Comparison of ENCODE assay signal across 31 mouse cellular contexts in the genomic region with DNA sequence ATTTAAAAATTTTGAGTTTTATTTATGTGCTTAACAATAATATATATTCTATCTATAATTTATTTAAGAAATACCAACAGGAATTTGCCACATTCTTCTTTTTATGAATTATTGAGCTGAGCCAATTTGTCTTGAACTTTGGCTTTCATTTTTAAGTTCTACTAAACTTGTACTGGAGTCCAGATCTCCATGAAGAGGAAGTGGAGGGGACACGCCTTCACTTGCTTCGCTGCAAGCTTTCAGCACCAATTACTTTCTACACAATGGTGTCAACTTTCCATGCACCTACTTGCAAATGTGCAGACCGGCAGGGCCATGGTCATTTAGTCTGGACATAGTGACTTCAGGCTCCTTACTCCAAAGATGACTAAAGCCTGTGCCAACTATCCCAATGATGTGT. TPM values are rescaled to one million over a fixed set of nuclear protein-coding genes. Genes with fewer than 3 reads are reported as not detected.
A peak's percentile ranks its signal among the peaks of the same experiment; 100 is the strongest.
DNase-seq lines count a peak whose midpoint lies in the region; ATAC-seq lines count a peak whose summit lies in the region.
"Had no signal": no experiment of that assay in that cellular context is flagged by ENCODE, and none has a peak within 500 bp of the region (broad histone marks: within the 10 kb centered on the region; RNA-seq: fewer than 3 reads in every experiment).

No protein-coding gene starts in this region.

- no peaks in the 10 kb centered on the region for H3K36me3 ChIP-seq in macrophage (ENCODE audit: inconsistent target)
- H3K36me3 ChIP-seq: embryonic facial prominence, embryonic 12.5 days; embryonic facial prominence, embryonic 15.5 days; heart, embryonic 10.5 days; heart, embryonic 13.5 days; hindbrain, embryonic 12.5 days; hindbrain, embryonic 15.5 days had no signal

- H3K27ac ChIP-seq in macrophage, result peak overlapping the region; percentile 51
- H3K27ac ChIP-seq: embryonic facial prominence, embryonic 12.5 days; embryonic facial prominence, embryonic 15.5 days; gastrocnemius, adult 2 months; heart, adult 2 months; heart, embryonic 10.5 days; heart, embryonic 13.5 days; hindbrain, embryonic 12.5 days; hindbrain, embryonic 15.5 days had no signal

- peak; percentile 32 for DNase-seq in lung, postnatal 36 days
- no peak for DNase-seq in lung, postnatal 25 days (ENCODE audit: low spot score)
- peak; percentile 15 for DNase-seq in R1 (ENCODE audit: low read depth, low spot score)
- no peak for DNase-seq in embryo, embryonic 11 days
- DNase-seq in gastrocnemius, postnatal 25 days, result no peak
- DNase-seq in heart, postnatal 25 days (ENCODE audit: low spot score), result no peak
- DNase-seq: adrenal gland, adult 2 months; adrenal gland, postnatal 14 days; B cell, adult 2 months; cerebellum, adult 11-12 months; cerebellum, adult 8-10 months; cerebellum, postnatal 14 days; forebrain, postnatal 0 days; gastrocnemius, adult 2 months; gastrocnemius, postnatal 14 days; heart, adult 2 months; heart, postnatal 14 days had no signal

- no peak overlapping the region for H3K4me3 ChIP-seq in macrophage (ENCODE audit: inconsistent target)
- H3K4me3 ChIP-seq: embryonic facial prominence, embryonic 12.5 days; embryonic facial prominence, embryonic 15.5 days; gastrocnemius, adult 2 months; heart, adult 2 months; heart, embryonic 10.5 days; heart, embryonic 13.5 days; hindbrain, embryonic 12.5 days; hindbrain, embryonic 15.5 days had no signal

- intact Hi-C loops in heart, postnatal 25 days (cut with DNase I), result no loop called here

- ATAC-seq in monocyte, adult 5-6 weeks (replicated peaks; ENCODE audit: insufficient number of reproducible peaks, low FRiP score, low TSS enrichment, poor library complexity, severe bottlenecking), result peak; percentile 53; the same call in 1 of the 2 replicates
- ATAC-seq: forebrain, embryonic 14.5 days; forebrain, postnatal 0 days; Patski had no signal

- 44% methylated on average over 3 of the region's 3 CpGs for WGBS in macrophage (ENCODE audit: missing documents)

- H3K79me2 ChIP-seq in macrophage (ENCODE audit: inconsistent target), result no peaks in the 10 kb centered on the region

RNA-seq across cellular contexts. Expression of gene B430305J03Rik, which starts 27.8 kb away (rescaled TPM):
- 10 to 100 TPM in 13 of 26 experiments, 1 to 10 TPM in 13; 2.3 to 22.2 (median 10.4) TPM for total RNA-seq in macrophage (2018; cell fraction: chromatin; rRNA removed)
- total RNA-seq in macrophage (2018; cell fraction: cytosol; rRNA removed), result 10 to 100 TPM in 7 of 26 experiments, 1 to 10 TPM in 19; 4.1 to 12.4 (median 8.0) TPM
- total RNA-seq in macrophage (2018; cell fraction: nucleus; rRNA removed), result 10 to 100 TPM in 22 of 26 experiments, 1 to 10 TPM in 4; 6.6 to 32.9 (median 19.3) TPM
- 1.9 to 4.8 TPM (median 2.3 TPM) in 3 replicates for polyA plus RNA-seq in macrophage (2018)
- total RNA-seq in monocyte, adult 5-6 weeks (2017), result 1.1 to 1.9 TPM (median 1.7 TPM) in 3 replicates
- under 1 TPM; 0.08 TPM for total RNA-seq in gastrocnemius, postnatal 25 days (2021)
- under 1 TPM in 1 of 2 experiments, not detected in 1; 0.11 TPM for total RNA-seq in heart, postnatal 25 days (2021)
- total RNA-seq: adrenal gland, postnatal 14 days; CH12.LX; gastrocnemius, adult 2 months had no signal
- polyA plus RNA-seq: embryonic facial prominence, embryonic 12.5 days; embryonic facial prominence, embryonic 15.5 days; forebrain, embryonic 11.5 days; forebrain, embryonic 14.5 days; forebrain, postnatal 0 days; heart, embryonic 10.5 days; heart, embryonic 13.5 days; heart, embryonic 16.5 days; hindbrain, embryonic 12.5 days; hindbrain, embryonic 15.5 days; intestine, embryonic 14.5 days had no signal

RNA-seq across cellular contexts. Expression of gene Rap2b, which starts 32.1 kb away (rescaled TPM):
- total RNA-seq in macrophage (2018; cell fraction: chromatin; rRNA removed), result 100 to 1,000 TPM in 5 of 26 experiments, 10 to 100 TPM in 21; 24.7 to 149 (median 75.7) TPM
- 100 to 1,000 TPM in 21 of 26 experiments, 10 to 100 TPM in 5; 83.8 to 180 (median 125) TPM for total RNA-seq in macrophage (2018; cell fraction: cytosol; rRNA removed)
- total RNA-seq in macrophage (2018; cell fraction: nucleus; rRNA removed), result 100 to 1,000 TPM in 25 of 26 experiments, 10 to 100 TPM in 1; 96.2 to 250 (median 160) TPM
- polyA plus RNA-seq in macrophage (2018), result 53.2 to 99.0 TPM (median 56.2 TPM) in 3 replicates
- 19.0 to 29.0 TPM (median 24.3 TPM) in 3 replicates for total RNA-seq in monocyte, adult 5-6 weeks (2017)
- total RNA-seq in gastrocnemius, postnatal 25 days (2021), result 1 to 10 TPM; 1.6 to 2.4 TPM
- 1 to 10 TPM; 3.4 to 3.6 TPM for total RNA-seq in heart, postnatal 25 days (2021)
- total RNA-seq: CH12.LX had no signal

Comparison
In these comparisons a context has a peak if more than half of its experiments do, and no peak if none do; other contexts are left out.
1. DNase-seq: peak in lung, postnatal 36 days (single experiment) and R1 (single experiment); none in lung, postnatal 25 days (single experiment), embryo, embryonic 11 days (single experiment), gastrocnemius, postnatal 25 days (single experiment) and heart, postnatal 25 days (single experiment).